Comparison of ENCODE assay signal across 8 mouse cellular contexts in genomic region chr6:127335996-127336660, GRCm38 (mm10).
DNase-seq lines count a peak whose midpoint lies in the region; ATAC-seq and TF ChIP-seq lines count a peak whose summit lies in the region.

No protein-coding gene starts in this region.

- H3K36me3 ChIP-seq in kidney, embryonic 16.5 days (ENCODE audit: insufficient read depth, low read length) = no peaks in the 10 kb centered on the region
- H3K36me3 ChIP-seq in forebrain, embryonic 12.5 days (replicated peaks) = no peaks in the 10 kb centered on the region
- no peaks in the 10 kb centered on the region for H3K36me3 ChIP-seq in limb, embryonic 11.5 days (ENCODE audit: control insufficient read depth, insufficient read depth, low read length)
- no peaks in the 10 kb centered on the region for H3K36me3 ChIP-seq in small intestine, adult 2 months (ENCODE audit: control insufficient read depth, insufficient read depth, low read length)

- no peak overlapping the region for H3K9ac ChIP-seq in kidney, embryonic 16.5 days (replicated peaks; ENCODE audit: low read length)
- H3K9ac ChIP-seq in forebrain, embryonic 12.5 days = peak overlapping the region; percentile 38; the same call in 1 of the 2 replicates
- H3K9ac ChIP-seq in limb, embryonic 11.5 days (ENCODE audit: low read length) = peak overlapping the region; percentile 32; the same call in 1 of the 2 replicates

- H3K4me1 ChIP-seq in kidney, embryonic 16.5 days (ENCODE audit: insufficient read depth, low read length) = peaks cover 43% of the 10 kb centered on the region
- H3K4me1 ChIP-seq in forebrain, embryonic 12.5 days = peaks cover 49% of the 10 kb centered on the region
- peaks cover 24% of the 10 kb centered on the region for H3K4me1 ChIP-seq in limb, embryonic 11.5 days (ENCODE audit: control insufficient read depth, insufficient read depth, low read length)
- peaks cover 35% of the 10 kb centered on the region for H3K4me1 ChIP-seq in small intestine, adult 2 months (ENCODE audit: control insufficient read depth, insufficient read depth, insufficient read length, low read length)

- TF ChIP-seq CTCF in small intestine, adult 2 months (IDR thresholded peaks at IDR 0.05; ENCODE audit: extremely low read depth, insufficient read length, insufficient replicate concordance, low read depth, low read length) = no peak

- no peak for DNase-seq in kidney, adult 9 months
- peak; percentile 22 for DNase-seq in limb, embryonic 11.5 days (ENCODE audit: low spot score)
- no peak for DNase-seq in left cerebral cortex, adult 18-20 months (ENCODE audit: low spot score in 2 of 2)
- DNase-seq in lung, postnatal 25 days (ENCODE audit: low spot score) = no peak
- DNase-seq in layer of hippocampus, adult 11-12 months (ENCODE audit: low spot score) = no peak

- H3K9me3 ChIP-seq in kidney, embryonic 16.5 days (ENCODE audit: low read length) = no peaks in the 10 kb centered on the region
- no peaks in the 10 kb centered on the region for H3K9me3 ChIP-seq in forebrain, embryonic 12.5 days
- H3K9me3 ChIP-seq in limb, embryonic 11.5 days (ENCODE audit: control insufficient read depth, low read length) = no peaks in the 10 kb centered on the region

- peak overlapping the region; percentile 76; the same call in 1 of the 2 replicates for H3K27ac ChIP-seq in kidney, embryonic 16.5 days (ENCODE audit: low read length)
- H3K27ac ChIP-seq in forebrain, embryonic 12.5 days = peak overlapping the region; percentile 92
- no peak overlapping the region for H3K27ac ChIP-seq in limb, embryonic 11.5 days (replicated peaks; ENCODE audit: low read depth, low read length)
- peak overlapping the region; percentile 69 for H3K27ac ChIP-seq in small intestine, adult 2 months (ENCODE audit: insufficient read depth, low read depth, low read length)

- no peak overlapping the region for H3K4me2 ChIP-seq in kidney, embryonic 16.5 days (replicated peaks; ENCODE audit: low read depth, low read length)
- peak overlapping the region; percentile 36; the same call in 1 of the 2 replicates for H3K4me2 ChIP-seq in forebrain, embryonic 12.5 days
- H3K4me2 ChIP-seq in limb, embryonic 11.5 days (ENCODE audit: low read depth, severe bottlenecking) = no peak overlapping the region

- TF ChIP-seq POLR2A in small intestine, adult 2 months (IDR thresholded peaks at IDR 0.05; ENCODE audit: low read depth, low read length) = no peak

- WGBS in kidney, embryonic 16.5 days = 30% methylated on average over 12 of the region's 12 CpGs
- 20% methylated on average over 12 of the region's 12 CpGs for WGBS in forebrain, embryonic 12.5 days
- 33% methylated on average over 12 of the region's 12 CpGs for WGBS in limb, embryonic 11.5 days
- 63% methylated on average over 12 of the region's 12 CpGs for WGBS in small intestine, adult 2 months

- H3K27me3 ChIP-seq in kidney, embryonic 16.5 days (ENCODE audit: insufficient read depth, low read length) = no peaks in the 10 kb centered on the region
- no peaks in the 10 kb centered on the region for H3K27me3 ChIP-seq in forebrain, embryonic 12.5 days
- H3K27me3 ChIP-seq in limb, embryonic 11.5 days (ENCODE audit: control insufficient read depth, insufficient read depth, low read length) = no peaks in the 10 kb centered on the region
- H3K27me3 ChIP-seq in small intestine, adult 2 months (ENCODE audit: control insufficient read depth, insufficient read depth, low read length) = no peaks in the 10 kb centered on the region

- H3K4me3 ChIP-seq in kidney, embryonic 16.5 days (ENCODE audit: low read length) = no peak overlapping the region
- no peak overlapping the region for H3K4me3 ChIP-seq in forebrain, embryonic 12.5 days (replicated peaks)
- H3K4me3 ChIP-seq in limb, embryonic 11.5 days (ENCODE audit: low read depth, low read length) = no peak overlapping the region
- no peak overlapping the region for H3K4me3 ChIP-seq in small intestine, adult 2 months (ENCODE audit: low read depth, low read length)

- ATAC-seq in kidney, embryonic 16.5 days (ENCODE audit: low FRiP score, low TSS enrichment) = no peak
- ATAC-seq in forebrain, embryonic 12.5 days (ENCODE audit: low FRiP score) = peak; percentile 28
- no peak for ATAC-seq in limb, embryonic 11.5 days (ENCODE audit: insufficient number of reproducible peaks, low FRiP score, low TSS enrichment, low read depth)
